Mouse (Mus musculus) layer of hippocampus, adult 2 months (tissue): ENCODE results near the gene L3mbtl2. TPM values are rescaled to one million over a fixed set of nuclear protein-coding genes. Genes with fewer than 3 reads are reported as not detected.
"Not testable (repeated sequence)": the region's sequence is repeated elsewhere in the genome, so short reads cannot be mapped to it uniquely, and the experiment has no call there.

Experiments used
- DNase-seq, 2 experiments: peaks; one replicate each; pipeline ENCODE4 v3.0.0; 2022; ENCODE audit warnings: low spot score in 2 of 2
- H3K27ac ChIP-seq: fragments of 200-600 bp; 2 replicates; pipeline ENCODE4 v1.8.1; 2022
- H3K4me3 ChIP-seq: fragments of 200-600 bp; 2 replicates; pipeline ENCODE4 v1.8.1; 2022; ENCODE audit warnings: mild to moderate bottlenecking
- CTCF ChIP-seq: fragments of 200-600 bp; conservative IDR thresholded peaks from 2 replicates; pipeline ENCODE4 v1.8.1; 2022; ENCODE audit warnings: antibody characterized with exemption, mild to moderate bottlenecking, moderate library complexity
- total RNA-seq, 2 experiments: library from RNA; stranded (reverse); gene quantifications; 2 replicates each; pipeline ENCODE4 v1.2.3; 2021

Gene L3mbtl2
- total RNA-seq, 2 experiments from 2014 or later: 40.8 to 43.5 TPM

GRCm38 (mm10) chr15:81694891-81695290 lies 31.2 kb downstream of the L3mbtl2 start:
- no peak for DNase-seq
- TF ChIP-seq CTCF: no peak
- Histone ChIP-seq H3K4me3 (peak overlapping the region; percentile 66), H3K27ac (peak overlapping the region; percentile 80)

DNA sequence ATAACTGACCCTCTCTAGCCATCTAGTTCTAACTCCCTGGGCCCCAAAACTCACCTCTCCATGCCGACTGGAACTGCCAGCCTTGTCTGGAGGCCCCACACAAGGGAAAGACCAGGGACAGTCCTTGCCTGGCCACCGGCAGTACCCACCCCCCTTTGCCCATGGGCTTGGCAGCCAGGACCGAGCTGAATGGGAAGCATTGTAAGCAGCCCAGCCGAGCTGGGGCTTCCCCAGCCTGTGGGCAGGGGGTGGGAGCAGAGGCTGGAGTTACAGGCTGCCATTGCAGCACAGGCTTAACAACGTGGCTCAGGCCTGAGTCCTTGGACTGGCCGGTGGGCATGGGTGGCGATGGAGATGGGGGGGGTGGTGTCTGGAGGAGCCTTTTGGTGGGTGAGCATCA lies 33.5 kb downstream of the L3mbtl2 start, which contains the start of gene Chadl:
Chadl (minus strand) TSS at position 113 of the 400 bp plus-strand sequence.
- no peak for TF ChIP-seq CTCF
- peak within 1 kb of the TSS; percentile 62; the same call in 1 of the 2 replicates for H3K27ac ChIP-seq
- no peak within 1 kb of the TSS for H3K4me3 ChIP-seq
- DNase-seq: peak; percentile 45 to 47

- Histone ChIP-seq H3K4me3 (no peak overlapping the region), H3K27ac (no peak overlapping the region)
- DNase-seq: no peak
- peak; percentile 83 for TF ChIP-seq CTCF
These were observed 34.2 kb downstream of the L3mbtl2 start for GRCm38 (mm10) chr15:81697847-81698246.

- H3K4me3 ChIP-seq: no peak overlapping the region
- no peak overlapping the region for H3K27ac ChIP-seq
- no peak for DNase-seq
- no peak for TF ChIP-seq CTCF
These were observed 34.8 kb downstream of the L3mbtl2 start for GRCm38 (mm10) chr15:81698532-81698931.

GRCm38 (mm10) chr15:81700161-81700560 lies 36.5 kb downstream of the L3mbtl2 start:
- no peak for DNase-seq
- Histone ChIP-seq H3K4me3 (no peak overlapping the region), H3K27ac (no peak overlapping the region)
- TF ChIP-seq CTCF: no peak

DNA sequence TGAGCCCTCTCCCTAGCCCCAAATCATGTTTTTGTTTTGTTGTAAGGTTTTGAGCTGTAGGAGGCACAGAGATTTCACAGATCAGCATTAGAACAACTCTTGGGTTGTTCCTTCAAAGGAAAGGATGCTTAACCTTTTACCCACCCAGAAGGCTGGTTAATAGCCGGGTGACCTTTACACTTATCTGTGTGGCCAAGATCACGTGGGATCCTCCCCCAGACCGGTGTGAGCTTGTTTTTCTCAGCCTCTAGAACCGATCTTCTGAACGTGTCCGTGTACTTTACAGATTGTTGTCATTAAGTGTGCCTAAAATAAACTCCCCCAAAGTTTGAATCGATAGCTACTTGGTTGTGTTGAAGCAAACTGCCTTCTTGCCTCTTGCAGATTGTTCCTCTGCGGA lies 36.9 kb downstream of the L3mbtl2 start:
- no peak for TF ChIP-seq CTCF
- no peak overlapping the region for H3K4me3 ChIP-seq
- DNase-seq: no peak
- H3K27ac ChIP-seq: no peak overlapping the region

- TF ChIP-seq CTCF: peak; percentile 55
- not testable (repeated sequence) for DNase-seq, H3K4me3 ChIP-seq, H3K27ac ChIP-seq
These were observed 37.7 kb downstream of the L3mbtl2 start for GRCm38 (mm10) chr15:81701350-81701749.

- H3K4me3 ChIP-seq: no peak overlapping the region
- TF ChIP-seq CTCF: no peak
- no peak overlapping the region for H3K27ac ChIP-seq
- DNase-seq: no peak
These were observed 38.8 kb downstream of the L3mbtl2 start for GRCm38 (mm10) chr15:81702306-81703093.

DNA sequence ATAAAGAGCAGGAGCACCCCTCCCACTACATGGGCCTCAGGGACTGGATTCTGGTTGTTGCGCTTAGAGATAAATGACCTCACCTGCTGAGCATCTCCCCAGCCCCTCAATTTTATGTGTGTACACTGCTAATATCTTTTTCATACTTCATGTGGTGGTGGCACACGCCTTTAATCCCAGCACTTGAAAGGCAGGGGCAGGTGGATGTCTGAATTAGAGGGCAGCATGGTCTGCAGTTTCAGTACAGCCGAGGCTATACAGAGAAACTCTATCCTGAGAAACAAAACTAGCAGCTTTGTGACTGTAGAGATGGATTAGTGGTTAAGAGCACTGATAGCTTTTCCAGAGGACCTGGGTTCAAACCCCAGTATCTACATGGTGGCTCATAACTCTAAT lies 39.4 kb downstream of the L3mbtl2 start:
- TF ChIP-seq CTCF: no peak
- H3K4me3 ChIP-seq: no peak overlapping the region
- no peak for DNase-seq

GRCm38 (mm10) chr15:81708991-81709390 lies 45.3 kb downstream of the L3mbtl2 start:
- no peak overlapping the region for H3K27ac ChIP-seq
- no peak for TF ChIP-seq CTCF
- no peak for DNase-seq
- H3K4me3 ChIP-seq: no peak overlapping the region

More for the DNA sequence above, 39.4 kb downstream of the L3mbtl2 start:
- H3K27ac ChIP-seq: no peak overlapping the region

DNA sequence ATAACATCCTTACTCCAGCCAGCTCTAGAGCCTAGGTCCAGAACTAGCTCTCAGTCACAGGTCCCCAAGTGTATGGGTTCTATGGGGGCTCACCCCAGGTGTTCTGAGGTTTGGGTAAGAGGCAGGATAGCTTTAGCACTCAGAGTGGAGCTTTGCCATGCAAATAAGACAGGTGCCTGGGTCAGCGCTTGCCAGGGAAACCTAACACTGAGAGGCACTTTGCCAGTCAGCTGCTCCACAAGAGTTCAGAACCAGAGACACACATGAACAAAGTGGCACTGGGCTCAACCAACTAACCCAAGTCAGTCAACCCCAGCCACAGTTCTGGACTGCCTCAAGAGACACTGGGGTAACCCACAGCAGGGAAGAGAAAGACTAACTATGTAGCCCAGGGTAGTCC lies 46.0 kb downstream of the L3mbtl2 start:
- no peak overlapping the region for H3K27ac ChIP-seq
- DNase-seq: no peak
- H3K4me3 ChIP-seq: no peak overlapping the region
- no peak for TF ChIP-seq CTCF

DNA sequence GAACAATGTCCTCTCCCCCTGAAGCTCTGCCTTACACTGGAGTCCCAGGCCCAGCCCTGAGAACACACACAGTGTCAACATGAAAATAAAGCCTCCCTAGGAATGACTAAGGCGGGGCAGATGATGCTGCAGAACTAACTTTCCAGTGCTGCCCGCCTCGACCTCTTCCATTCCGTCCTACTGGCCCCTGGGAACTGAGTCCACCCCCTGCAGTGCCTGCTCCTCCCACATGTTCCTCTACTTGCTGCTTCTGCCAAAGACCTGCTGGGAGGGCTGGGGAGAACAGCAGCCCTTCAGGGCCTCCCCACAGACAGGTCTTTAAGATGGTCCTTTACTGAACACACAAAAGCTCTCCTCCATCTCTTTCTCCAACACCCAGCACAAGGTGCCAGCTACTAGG lies 47.1 kb downstream of the L3mbtl2 start:
- Histone ChIP-seq H3K4me3 (no peak overlapping the region), H3K27ac (no peak overlapping the region)
- TF ChIP-seq CTCF: no peak
- DNase-seq: no peak

- DNase-seq: no peak
- TF ChIP-seq CTCF: no peak
- H3K4me3 ChIP-seq: no peak overlapping the region
- H3K27ac ChIP-seq: no peak overlapping the region
These were observed 50.1 kb downstream of the L3mbtl2 start for GRCm38 (mm10) chr15:81713742-81714141.
